Mouse (Mus musculus): ENCODE results near the gene Gpr1.
A peak's percentile ranks its signal among the peaks of the same experiment; 100 is the strongest.
"Not testable (repeated sequence)": the region's sequence is repeated elsewhere in the genome, so short reads cannot be mapped to it uniquely, and the experiment has no call there.

The Gpr1 gene

GRCm38 (mm10) chr1:63214631-63215030 is 288 bp upstream of the Gpr1 start:
- no peak for DNase-seq

- no peak for DNase-seq
Observed at GRCm38 (mm10) chr1:63213478-63214270, 669 bp downstream of the Gpr1 start.

GRCm38 (mm10) chr1:63209861-63210529 is 4.3 kb downstream of the Gpr1 start:
- DNase-seq = no peak

GRCm38 (mm10) chr1:63207607-63208006 is 6.7 kb downstream of the Gpr1 start:
- DNase-seq = no peak

GRCm38 (mm10) chr1:63204660-63205394 is 9.5 kb downstream of the Gpr1 start:
- DNase-seq = no peak

GRCm38 (mm10) chr1:63203950-63204659 is 10.2 kb downstream of the Gpr1 start:
- no peak for DNase-seq

- no peak for DNase-seq
Observed at GRCm38 (mm10) chr1:63203471-63203870, 10.9 kb downstream of the Gpr1 start.

- no peak for DNase-seq
Observed at GRCm38 (mm10) chr1:63201672-63202071, 12.7 kb downstream of the Gpr1 start.

GRCm38 (mm10) chr1:63200322-63200721 is 14.0 kb downstream of the Gpr1 start:
- no peak for DNase-seq

- no peak for DNase-seq
Observed at GRCm38 (mm10) chr1:63199387-63199786, 15.0 kb downstream of the Gpr1 start.

- no peak for DNase-seq
Observed at GRCm38 (mm10) chr1:63195848-63196512, 18.4 kb downstream of the Gpr1 start.

- DNase-seq = no peak
Observed at GRCm38 (mm10) chr1:63192306-63193065, 21.9 kb downstream of the Gpr1 start.

- peak; percentile 32 for DNase-seq
Observed at GRCm38 (mm10) chr1:63190851-63191250, 23.5 kb downstream of the Gpr1 start.

GRCm38 (mm10) chr1:63188536-63188935 is 25.8 kb downstream of the Gpr1 start:
- no peak for DNase-seq

GRCm38 (mm10) chr1:63185430-63185829 is 28.9 kb downstream of the Gpr1 start:
- not testable (repeated sequence) for DNase-seq

GRCm38 (mm10) chr1:63182636-63183270 is 31.6 kb downstream of the Gpr1 start:
- DNase-seq = peak; percentile 76

GRCm38 (mm10) chr1:63182212-63182611 is 32.1 kb downstream of the Gpr1 start:
- peak; percentile 61 for DNase-seq

GRCm38 (mm10) chr1:63181480-63181879 is 32.9 kb downstream of the Gpr1 start:
- no peak for DNase-seq

GRCm38 (mm10) chr1:63181019-63181418 is 33.3 kb downstream of the Gpr1 start:
- DNase-seq = peak; percentile 94

GRCm38 (mm10) chr1:63180575-63180974 is 33.8 kb downstream of the Gpr1 start:
- DNase-seq = not testable (repeated sequence)

GRCm38 (mm10) chr1:63180122-63180521 is 34.2 kb downstream of the Gpr1 start:
- no peak for DNase-seq
